Mouse (Mus musculus) embryonic facial prominence, embryonic 15.5 days (tissue): Measurements from ENCODE around the gene Nfkbie. TPM values are rescaled to one million over a fixed set of nuclear protein-coding genes. Genes with fewer than 3 reads are reported as not detected.

Experiments
- ATAC-seq: fragments of 200-750 bp; cut with Nextera tagmentation; 2 replicates; pipeline ENCODE4 v1.8.0; 2017; ENCODE audit warnings: low read depth, moderate TSS enrichment; ENCODE audit not compliant: insufficient number of reproducible peaks, low FRiP score, low TSS enrichment
- H3K27ac ChIP-seq: fragments of 300-500 bp; sonication (generic); replicated peaks from 2 replicates; pipeline ENCODE4 v1.5.1; 2015; ENCODE audit warnings: mild to moderate bottlenecking, inconsistent platforms
- H3K27me3 ChIP-seq: fragments of 300-500 bp; sonication (generic); 2 replicates; pipeline ENCODE4 v1.6.1; 2015; ENCODE audit warnings: inconsistent platforms
- H3K36me3 ChIP-seq: fragments of 300-500 bp; sonication (generic); 2 replicates; pipeline ENCODE4 v1.6.1; 2015; ENCODE audit warnings: mild to moderate bottlenecking, inconsistent platforms
- H3K4me1 ChIP-seq: fragments of 300-500 bp; sonication (generic); 2 replicates; pipeline ENCODE4 v1.6.1; 2015; ENCODE audit warnings: inconsistent platforms
- H3K4me2 ChIP-seq: fragments of 300-500 bp; sonication (generic); replicated peaks from 2 replicates; pipeline ENCODE4 v1.6.1; 2015; ENCODE audit warnings: mild to moderate bottlenecking, inconsistent platforms
- H3K4me3 ChIP-seq: fragments of 300-500 bp; sonication (generic); replicated peaks from 2 replicates; pipeline ENCODE4 v1.5.1; 2015; ENCODE audit warnings: mild to moderate bottlenecking, inconsistent platforms
- H3K9ac ChIP-seq: fragments of 300-500 bp; sonication (generic); 2 replicates; pipeline ENCODE4 v1.6.1; 2015; ENCODE audit warnings: inconsistent platforms
- H3K9me3 ChIP-seq: fragments of 300-500 bp; sonication (generic); replicated peaks from 2 replicates; pipeline ENCODE4 v1.6.1; 2016; ENCODE audit warnings: inconsistent platforms
- WGBS: fragments of 180-500 bp; shearing (Covaris S2); methylation state at CpG from one replicate; pipeline ENCODE4 v1.1.7; 2015; 5-methylcytosine and 5-hydroxymethylcytosine counted together
- polyA plus RNA-seq: library from polyadenylated mRNA; unstranded; fragments of >200 nt; fragmentation: Nextera tagmentation; extraction: Ambion mirVana; gene quantifications from 2 replicates; pipeline ENCODE4 v1.2.1, GENCODE M21; 2015

Nfkbie gene
- polyA plus RNA-seq, 1 experiment from 2014 or later, result 6.3 TPM

GRCm38 (mm10) chr17:45573087-45573779 lies 17.7 kb downstream of the Nfkbie start, which contains the start of gene Hsp90ab1:
Gene Hsp90ab1 (minus strand): TSS chr17:45573271.
- H3K9me3 ChIP-seq, result no peaks in the 10 kb centered on the region
- peak within 1 kb of the TSS; percentile 96 for H3K4me3 ChIP-seq
- peaks cover 37% of the 10 kb centered on the region for H3K36me3 ChIP-seq
- no peaks in the 10 kb centered on the region for H3K27me3 ChIP-seq
- H3K9ac ChIP-seq, result peak within 1 kb of the TSS; percentile 97
- H3K27ac ChIP-seq, result peak within 1 kb of the TSS; percentile 98
- peaks cover 47% of the 10 kb centered on the region for H3K4me1 ChIP-seq
- peak; percentile 90 for ATAC-seq
- WGBS, result under 1% methylated on average over 41 of the region's 41 CpGs
- peak within 1 kb of the TSS; percentile 75 for H3K4me2 ChIP-seq

- peak; percentile 78 for ATAC-seq
- 0% methylated on average over 18 of the region's 18 CpGs for WGBS
- Histone ChIP-seq H3K4me2 (peak overlapping the region; percentile 75), H3K27me3 (no peaks in the 10 kb centered on the region), H3K27ac (peak overlapping the region; percentile 98), H3K36me3 (peaks cover 32% of the 10 kb centered on the region), H3K4me3 (peak overlapping the region; percentile 96), H3K4me1 (peaks cover 42% of the 10 kb centered on the region), H3K9ac (peak overlapping the region; percentile 67), H3K9me3 (no peaks in the 10 kb centered on the region)
These were observed 18.2 kb downstream of the Nfkbie start for GRCm38 (mm10) chr17:45573780-45574123.

DNA sequence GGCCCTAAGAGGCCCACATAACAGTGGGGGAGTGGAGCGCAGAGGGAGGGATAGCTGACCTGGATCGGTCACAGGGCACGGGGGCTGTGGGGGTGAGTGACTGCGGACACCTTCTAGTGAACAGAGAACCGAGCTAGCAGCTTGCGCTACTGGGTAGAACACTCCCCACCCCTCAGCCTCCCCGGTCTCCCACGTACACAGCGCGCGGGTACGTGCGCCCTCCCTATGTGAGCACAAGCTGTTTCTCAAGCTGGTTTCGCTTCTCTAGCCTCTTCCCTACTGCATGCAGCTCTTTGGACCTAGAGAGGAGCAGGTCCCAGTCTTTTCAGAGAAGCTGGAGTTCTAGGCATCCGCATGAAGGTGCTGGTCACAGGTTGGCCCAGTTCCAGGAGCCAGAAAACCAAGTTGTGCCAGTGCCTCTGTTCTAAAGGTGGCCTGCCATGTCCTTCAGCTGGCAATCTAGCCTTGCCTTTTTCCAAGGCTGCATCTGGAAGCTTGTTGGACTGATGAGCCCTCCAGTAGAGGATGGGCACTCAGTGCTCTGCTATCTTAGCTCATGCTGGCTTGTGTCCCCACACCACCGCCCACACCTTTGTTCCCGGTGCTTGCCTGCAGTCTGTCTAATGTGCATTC lies 18.7 kb downstream of the Nfkbie start:
- H3K9ac ChIP-seq, result peak overlapping the region; percentile 67
- no peaks in the 10 kb centered on the region for H3K27me3 ChIP-seq
- no peaks in the 10 kb centered on the region for H3K9me3 ChIP-seq
- peaks cover 37% of the 10 kb centered on the region for H3K4me1 ChIP-seq
- peaks cover 27% of the 10 kb centered on the region for H3K36me3 ChIP-seq
- peak; percentile 58 for ATAC-seq
- peak overlapping the region; percentile 75 for H3K4me2 ChIP-seq
- H3K27ac ChIP-seq, result peak overlapping the region; percentile 98
- 4% methylated on average over 17 of the region's 17 CpGs for WGBS
- H3K4me3 ChIP-seq, result peak overlapping the region; percentile 96

- H3K9me3 ChIP-seq, result no peaks in the 10 kb centered on the region
- H3K9ac ChIP-seq, result no peak overlapping the region
- ATAC-seq, result no peak
- H3K4me2 ChIP-seq, result no peak overlapping the region
- no peak overlapping the region for H3K4me3 ChIP-seq
- peaks cover 30% of the 10 kb centered on the region for H3K4me1 ChIP-seq
- H3K27me3 ChIP-seq, result no peaks in the 10 kb centered on the region
- 94% methylated on average over 8 of the region's 8 CpGs for WGBS
- H3K27ac ChIP-seq, result peak overlapping the region; percentile 98
- peaks cover 16% of the 10 kb centered on the region for H3K36me3 ChIP-seq
These were observed 19.8 kb downstream of the Nfkbie start for GRCm38 (mm10) chr17:45575123-45575897.

DNA sequence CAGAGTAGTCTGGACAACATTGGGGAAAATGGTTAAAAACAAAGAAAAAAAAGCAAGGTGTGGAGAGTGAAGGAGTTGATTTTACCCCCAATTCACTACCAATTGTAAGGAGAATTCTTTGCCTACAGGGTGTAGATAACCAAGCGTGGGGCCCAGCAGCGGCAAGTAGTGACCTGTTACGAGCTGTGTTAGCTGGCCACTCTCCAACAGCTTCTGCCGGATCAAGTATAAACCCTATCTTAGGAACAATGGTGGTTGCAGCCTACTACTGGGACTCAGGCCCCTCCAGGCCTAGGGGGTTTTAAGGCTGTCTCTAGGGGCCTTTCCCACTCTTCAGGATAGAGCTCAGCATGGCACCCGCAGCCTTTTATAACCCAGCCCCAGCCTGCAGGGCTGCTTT lies 22.7 kb downstream of the Nfkbie start:
- no peaks in the 10 kb centered on the region for H3K36me3 ChIP-seq
- 46% methylated on average over 5 of the region's 5 CpGs for WGBS
- no peaks in the 10 kb centered on the region for H3K9me3 ChIP-seq
- peak overlapping the region; percentile 77 for H3K27ac ChIP-seq
- H3K4me2 ChIP-seq, result no peak overlapping the region
- no peaks in the 10 kb centered on the region for H3K27me3 ChIP-seq
- ATAC-seq, result no peak
- H3K4me1 ChIP-seq, result peaks cover 21% of the 10 kb centered on the region
- H3K4me3 ChIP-seq, result no peak overlapping the region
- H3K9ac ChIP-seq, result no peak overlapping the region

GRCm38 (mm10) chr17:45578843-45579242 lies 23.3 kb downstream of the Nfkbie start:
- Histone ChIP-seq H3K36me3 (no peaks in the 10 kb centered on the region), H3K9me3 (no peaks in the 10 kb centered on the region), H3K27me3 (no peaks in the 10 kb centered on the region), H3K4me1 (peaks cover 21% of the 10 kb centered on the region), H3K9ac (no peak overlapping the region), H3K4me3 (no peak overlapping the region), H3K27ac (peak overlapping the region; percentile 77), H3K4me2 (no peak overlapping the region)
- WGBS, result 72% methylated on average over 7 of the region's 7 CpGs
- ATAC-seq, result no peak

- 68% methylated on average over 4 of the region's 4 CpGs for WGBS
- Histone ChIP-seq H3K36me3 (no peaks in the 10 kb centered on the region), H3K4me2 (no peak overlapping the region), H3K27me3 (no peaks in the 10 kb centered on the region), H3K9ac (no peak overlapping the region), H3K9me3 (no peaks in the 10 kb centered on the region), H3K4me1 (peaks cover 24% of the 10 kb centered on the region), H3K27ac (no peak overlapping the region), H3K4me3 (no peak overlapping the region)
- ATAC-seq, result no peak
These were observed 24.1 kb downstream of the Nfkbie start for GRCm38 (mm10) chr17:45579554-45579953.

GRCm38 (mm10) chr17:45580958-45581477 lies 25.5 kb downstream of the Nfkbie start:
- Histone ChIP-seq H3K4me3 (no peak overlapping the region), H3K27ac (peak overlapping the region; percentile 53), H3K27me3 (no peaks in the 10 kb centered on the region), H3K9ac (no peak overlapping the region), H3K36me3 (no peaks in the 10 kb centered on the region), H3K4me1 (peaks cover 30% of the 10 kb centered on the region), H3K4me2 (no peak overlapping the region; the same call in 1 of the 2 replicates), H3K9me3 (no peaks in the 10 kb centered on the region)
- 27% methylated on average over 12 of the region's 12 CpGs for WGBS
- ATAC-seq, result peak; percentile 39; the same call in 1 of the 2 replicates

GRCm38 (mm10) chr17:45581567-45581983 lies 26.1 kb downstream of the Nfkbie start:
- H3K4me1 ChIP-seq, result peaks cover 31% of the 10 kb centered on the region
- no peak overlapping the region for H3K27ac ChIP-seq
- H3K9me3 ChIP-seq, result no peaks in the 10 kb centered on the region
- H3K9ac ChIP-seq, result no peak overlapping the region
- H3K4me2 ChIP-seq, result no peak overlapping the region
- no peak overlapping the region for H3K4me3 ChIP-seq
- no peak for ATAC-seq
- WGBS, result 4% methylated on average over 2 of the region's 2 CpGs
- peaks cover 3% of the 10 kb centered on the region for H3K36me3 ChIP-seq
- no peaks in the 10 kb centered on the region for H3K27me3 ChIP-seq

DNA sequence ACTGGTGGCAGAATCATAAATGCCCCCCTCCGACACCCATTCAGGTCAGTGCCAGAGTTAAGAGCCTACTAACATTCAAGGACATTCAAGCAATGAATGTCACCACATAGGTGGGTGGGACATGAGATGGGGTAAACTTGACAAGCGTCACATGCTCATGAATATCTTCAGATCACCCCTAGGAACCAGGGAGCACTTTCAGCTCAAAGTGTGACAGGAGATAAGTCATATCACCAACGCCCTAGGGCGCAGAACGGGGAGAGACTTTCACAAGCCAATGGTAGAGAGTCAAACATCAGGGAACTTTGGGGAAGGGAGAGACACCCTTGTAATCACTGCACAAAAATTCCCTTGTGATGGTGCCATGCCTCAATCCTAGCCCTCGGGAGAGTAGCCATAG lies 26.7 kb downstream of the Nfkbie start:
- Histone ChIP-seq H3K27me3 (no peaks in the 10 kb centered on the region), H3K4me3 (no peak overlapping the region), H3K4me2 (no peak overlapping the region), H3K36me3 (peaks cover 9% of the 10 kb centered on the region), H3K4me1 (peaks cover 31% of the 10 kb centered on the region), H3K27ac (no peak overlapping the region), H3K9me3 (no peaks in the 10 kb centered on the region), H3K9ac (no peak overlapping the region)
- ATAC-seq, result no peak
- 90% methylated on average over 6 of the region's 6 CpGs for WGBS

- no peak overlapping the region for H3K27ac ChIP-seq
- no peaks in the 10 kb centered on the region for H3K9me3 ChIP-seq
- no peak overlapping the region for H3K4me2 ChIP-seq
- H3K4me3 ChIP-seq, result no peak overlapping the region
- H3K27me3 ChIP-seq, result no peaks in the 10 kb centered on the region
- WGBS, result 62% methylated on average over 6 of the region's 6 CpGs
- no peak for ATAC-seq
- H3K4me1 ChIP-seq, result peaks cover 31% of the 10 kb centered on the region
- peaks cover 14% of the 10 kb centered on the region for H3K36me3 ChIP-seq
- H3K9ac ChIP-seq, result no peak overlapping the region
These were observed 27.3 kb downstream of the Nfkbie start for GRCm38 (mm10) chr17:45582715-45583355.
